Mouse (Mus musculus) liver, embryonic 13.5 days (tissue): ENCODE measurements around the gene Pde1c. TPM values are rescaled to one million over a fixed set of nuclear protein-coding genes. Genes with fewer than 3 reads are reported as not detected.

Source experiments
- ATAC-seq: fragments of 200-750 bp; cut with Nextera tagmentation; 2 replicates; pipeline ENCODE4 v1.8.0; 2017; ENCODE audit warnings: low read depth, mild to moderate bottlenecking, moderate number of reproducible peaks, moderate library complexity
- DNase-seq: peaks from one replicate; pipeline ENCODE4 v3.0.0; 2022
- H3K27ac ChIP-seq: fragments of 300-500 bp; sonication (generic); 2 replicates; pipeline ENCODE4 v1.5.1; 2015; ENCODE audit warnings: moderate library complexity, mild to moderate bottlenecking, inconsistent platforms
- H3K27me3 ChIP-seq: fragments of 300-500 bp; sonication (generic); 2 replicates; pipeline ENCODE4 v1.6.1; 2015; ENCODE audit warnings: mild to moderate bottlenecking, inconsistent platforms
- H3K36me3 ChIP-seq: fragments of 300-500 bp; sonication (generic); 2 replicates; pipeline ENCODE4 v1.6.1; 2015; ENCODE audit warnings: mild to moderate bottlenecking, inconsistent platforms
- H3K4me1 ChIP-seq: fragments of 300-500 bp; sonication (generic); replicated peaks from 2 replicates; pipeline ENCODE4 v1.6.1; 2015; ENCODE audit warnings: inconsistent platforms
- H3K4me2 ChIP-seq: fragments of 300-500 bp; sonication (generic); 2 replicates; pipeline ENCODE4 v1.6.1; 2015; ENCODE audit warnings: inconsistent platforms, mild to moderate bottlenecking, moderate library complexity
- H3K4me3 ChIP-seq: fragments of 300-500 bp; sonication (generic); replicated peaks from 2 replicates; pipeline ENCODE4 v1.5.1; 2015; ENCODE audit warnings: mild to moderate bottlenecking, inconsistent platforms
- H3K9ac ChIP-seq: fragments of 300-500 bp; sonication (generic); 2 replicates; pipeline ENCODE4 v1.6.1; 2015; ENCODE audit warnings: mild to moderate bottlenecking, inconsistent platforms
- H3K9me3 ChIP-seq: fragments of 300-500 bp; sonication (generic); replicated peaks from 2 replicates; pipeline ENCODE4 v1.6.1; 2016; ENCODE audit warnings: inconsistent platforms
- WGBS: fragments of 180-500 bp; shearing (Covaris S2); methylation state at CpG from one replicate; pipeline ENCODE4 v1.1.7; 2015; ENCODE audit not compliant: insufficient replicate concordance; 5-methylcytosine and 5-hydroxymethylcytosine counted together
- polyA plus RNA-seq: library from polyadenylated mRNA; unstranded; fragments of >200 nt; fragmentation: Nextera tagmentation; extraction: Ambion mirVana; gene quantifications from 2 replicates; pipeline ENCODE4 v1.2.1, GENCODE M21; 2015

Pde1c gene
- polyA plus RNA-seq, 1 experiment from 2014 or later, result 0.48 TPM

DNA sequence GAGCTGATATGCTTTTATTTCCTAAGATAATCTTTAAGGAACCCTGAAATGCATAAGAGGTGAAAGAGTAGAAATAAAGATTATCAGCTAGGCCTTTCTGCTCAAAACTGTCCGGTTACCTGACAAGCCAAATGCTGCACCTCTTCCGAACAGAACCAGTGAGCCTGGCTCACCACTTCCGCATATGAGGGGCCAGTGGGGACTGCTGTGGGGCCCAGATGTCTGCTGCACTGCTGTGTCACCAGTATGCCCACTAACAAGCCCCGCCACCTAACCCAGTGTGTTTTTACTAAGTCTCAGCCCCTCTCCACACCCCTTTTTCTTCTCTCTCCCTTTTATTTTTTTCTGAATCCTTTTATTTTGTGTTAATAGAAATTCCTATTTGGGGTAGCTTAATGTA lies 17.9 kb downstream of the Pde1c start:
- no peak overlapping the region for H3K4me2 ChIP-seq
- 36% methylated on average over 4 of the region's 4 CpGs for WGBS
- H3K27ac ChIP-seq, result no peak overlapping the region
- no peak for DNase-seq
- no peaks in the 10 kb centered on the region for H3K4me1 ChIP-seq
- H3K36me3 ChIP-seq, result no peaks in the 10 kb centered on the region
- ATAC-seq, result no peak
- H3K4me3 ChIP-seq, result no peak overlapping the region
- no peaks in the 10 kb centered on the region for H3K27me3 ChIP-seq
- H3K9ac ChIP-seq, result no peak overlapping the region
- H3K9me3 ChIP-seq, result no peaks in the 10 kb centered on the region

DNA sequence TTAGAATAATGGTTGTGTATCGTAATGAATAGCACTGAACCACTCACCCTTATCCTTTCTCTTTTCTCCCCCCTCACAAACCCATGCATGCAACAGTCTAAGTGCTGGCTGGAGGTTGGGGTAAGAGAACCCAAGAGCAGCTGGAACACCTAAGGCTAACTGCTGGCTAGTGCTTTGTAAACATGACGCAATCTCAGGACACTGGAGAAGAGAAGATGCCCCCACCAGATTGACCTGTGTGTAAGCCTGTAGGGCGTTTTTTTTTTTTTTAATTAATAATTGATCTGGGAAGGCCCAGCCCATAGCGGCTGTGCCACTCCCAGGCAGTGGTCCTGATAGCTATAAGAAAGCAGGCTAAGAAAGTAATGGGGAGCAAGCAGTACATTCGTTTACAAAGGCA lies 28.7 kb downstream of the Pde1c start:
- Histone ChIP-seq H3K9me3 (no peaks in the 10 kb centered on the region), H3K4me3 (no peak overlapping the region), H3K36me3 (no peaks in the 10 kb centered on the region), H3K4me2 (no peak overlapping the region), H3K9ac (no peak overlapping the region), H3K27ac (no peak overlapping the region), H3K27me3 (no peaks in the 10 kb centered on the region), H3K4me1 (no peaks in the 10 kb centered on the region)
- no peak for ATAC-seq
- no peak for DNase-seq
- WGBS, result 60% methylated on average over 5 of the region's 5 CpGs

DNA sequence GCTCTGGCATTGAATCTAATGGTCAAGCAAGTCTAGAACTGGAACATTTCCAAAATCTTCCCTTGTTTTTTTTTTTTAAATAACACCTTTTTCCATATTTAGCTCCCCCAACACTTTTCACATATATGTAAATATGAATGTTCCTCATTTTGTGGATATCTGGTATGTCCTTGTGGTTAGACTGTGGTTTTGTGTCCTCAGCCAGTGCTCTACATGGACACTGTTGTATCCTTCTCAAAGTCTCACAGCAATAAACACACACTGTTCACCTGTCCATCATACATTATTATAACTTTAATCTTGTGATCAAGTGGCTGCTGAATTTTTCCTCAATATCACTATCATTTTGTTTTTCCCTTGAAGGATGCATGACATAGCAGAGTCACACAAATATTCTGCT lies 34.2 kb downstream of the Pde1c start:
- no peak overlapping the region for H3K4me3 ChIP-seq
- H3K4me1 ChIP-seq, result no peaks in the 10 kb centered on the region
- no peak overlapping the region for H3K27ac ChIP-seq
- no peak overlapping the region for H3K4me2 ChIP-seq
- ATAC-seq (no peak), DNase-seq (no peak)
- no peaks in the 10 kb centered on the region for H3K36me3 ChIP-seq
- H3K27me3 ChIP-seq, result no peaks in the 10 kb centered on the region
- H3K9me3 ChIP-seq, result no peaks in the 10 kb centered on the region
- no peak overlapping the region for H3K9ac ChIP-seq

GRCm38 (mm10) chr6:56532257-56532656 lies 36.6 kb downstream of the Pde1c start:
- DNase-seq (no peak), ATAC-seq (no peak)
- no peak overlapping the region for H3K4me2 ChIP-seq
- no peaks in the 10 kb centered on the region for H3K27me3 ChIP-seq
- 60% methylated on average over 2 of the region's 2 CpGs for WGBS
- H3K9ac ChIP-seq, result no peak overlapping the region
- H3K4me1 ChIP-seq, result no peaks in the 10 kb centered on the region
- H3K4me3 ChIP-seq, result no peak overlapping the region
- no peaks in the 10 kb centered on the region for H3K9me3 ChIP-seq
- H3K36me3 ChIP-seq, result no peaks in the 10 kb centered on the region
- H3K27ac ChIP-seq, result no peak overlapping the region

- Histone ChIP-seq H3K27ac (no peak overlapping the region), H3K27me3 (no peaks in the 10 kb centered on the region), H3K4me1 (no peaks in the 10 kb centered on the region), H3K9ac (no peak overlapping the region), H3K4me3 (no peak overlapping the region), H3K36me3 (no peaks in the 10 kb centered on the region), H3K9me3 (no peaks in the 10 kb centered on the region), H3K4me2 (no peak overlapping the region)
- 62% methylated on average over 6 of the region's 6 CpGs for WGBS
- ATAC-seq (no peak), DNase-seq (no peak)
Measured at GRCm38 (mm10) chr6:56523938-56524866, 44.7 kb downstream of the Pde1c start.

DNA sequence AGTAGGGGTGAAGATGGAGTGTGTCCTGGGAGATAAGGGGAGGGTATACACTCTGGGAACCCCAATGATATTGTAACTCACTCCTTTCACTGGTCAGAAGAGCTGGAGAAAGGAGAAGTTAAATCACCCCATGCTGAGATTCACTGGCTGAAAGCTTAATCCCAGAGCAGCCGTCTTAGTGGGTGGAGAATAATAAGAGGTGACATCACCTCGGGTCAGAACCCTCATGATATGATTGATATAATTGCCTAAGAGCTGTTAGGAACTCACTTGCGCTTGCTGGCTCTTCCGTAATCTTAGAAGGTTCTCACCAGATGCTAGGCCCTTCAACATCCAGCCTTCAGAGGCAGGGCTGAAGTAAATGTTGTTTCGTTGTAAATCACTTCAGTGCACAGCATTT lies 79.7 kb downstream of the Pde1c start:
- Histone ChIP-seq H3K9me3 (no peaks in the 10 kb centered on the region), H3K9ac (no peak overlapping the region), H3K36me3 (no peaks in the 10 kb centered on the region), H3K4me3 (no peak overlapping the region), H3K4me2 (no peak overlapping the region), H3K27ac (no peak overlapping the region), H3K4me1 (peaks cover 3% of the 10 kb centered on the region; the same call in 1 of the 2 replicates), H3K27me3 (no peaks in the 10 kb centered on the region)
- 53% methylated on average over 5 of the region's 5 CpGs for WGBS
- ATAC-seq (no peak), DNase-seq (no peak)

GRCm38 (mm10) chr6:56485078-56485477 lies 83.8 kb downstream of the Pde1c start:
- H3K9ac ChIP-seq, result no peak overlapping the region
- no peaks in the 10 kb centered on the region for H3K27me3 ChIP-seq
- ATAC-seq, result no peak
- no peak overlapping the region for H3K27ac ChIP-seq
- DNase-seq, result no peak
- no peak overlapping the region for H3K4me2 ChIP-seq
- H3K9me3 ChIP-seq, result no peaks in the 10 kb centered on the region
- H3K36me3 ChIP-seq, result no peaks in the 10 kb centered on the region
- H3K4me3 ChIP-seq, result no peak overlapping the region
- WGBS, result 52% methylated on average over 3 of the region's 3 CpGs
- H3K4me1 ChIP-seq, result peaks cover 3% of the 10 kb centered on the region; the same call in 1 of the 2 replicates

GRCm38 (mm10) chr6:56480914-56481482 lies 87.9 kb downstream of the Pde1c start:
- H3K27me3 ChIP-seq, result no peaks in the 10 kb centered on the region
- no peak overlapping the region for H3K4me3 ChIP-seq
- peaks cover 3% of the 10 kb centered on the region; the same call in 1 of the 2 replicates for H3K4me1 ChIP-seq
- no peak overlapping the region for H3K4me2 ChIP-seq
- no peak overlapping the region for H3K9ac ChIP-seq
- DNase-seq (peak; percentile 13), ATAC-seq (no peak)
- H3K9me3 ChIP-seq, result no peaks in the 10 kb centered on the region
- no peaks in the 10 kb centered on the region for H3K36me3 ChIP-seq
- H3K27ac ChIP-seq, result no peak overlapping the region
- 2% methylated on average over 6 of the region's 6 CpGs for WGBS

GRCm38 (mm10) chr6:56476581-56476980 lies 92.3 kb downstream of the Pde1c start:
- ATAC-seq, result no peak
- Histone ChIP-seq H3K4me2 (no peak overlapping the region), H3K4me3 (no peak overlapping the region), H3K27me3 (no peaks in the 10 kb centered on the region), H3K9me3 (no peaks in the 10 kb centered on the region), H3K9ac (no peak overlapping the region), H3K36me3 (no peaks in the 10 kb centered on the region), H3K4me1 (no peaks in the 10 kb centered on the region), H3K27ac (no peak overlapping the region)
- no peak for DNase-seq
- 33% methylated on average over 6 of the region's 6 CpGs for WGBS

- H3K9ac ChIP-seq, result no peak overlapping the region
- ATAC-seq, result no peak
- DNase-seq, result no peak
- no peak overlapping the region for H3K27ac ChIP-seq
- 32% methylated on average over 3 of the region's 3 CpGs for WGBS
- H3K4me1 ChIP-seq, result no peaks in the 10 kb centered on the region
- no peak overlapping the region for H3K4me2 ChIP-seq
- H3K9me3 ChIP-seq, result no peaks in the 10 kb centered on the region
- H3K27me3 ChIP-seq, result no peaks in the 10 kb centered on the region
- H3K4me3 ChIP-seq, result no peak overlapping the region
- no peaks in the 10 kb centered on the region for H3K36me3 ChIP-seq
Measured at GRCm38 (mm10) chr6:56458098-56458497, 110.8 kb downstream of the Pde1c start.

- 16% methylated on average over 2 of the region's 2 CpGs for WGBS
- no peaks in the 10 kb centered on the region for H3K9me3 ChIP-seq
- ATAC-seq (no peak), DNase-seq (no peak)
- H3K4me3 ChIP-seq, result no peak overlapping the region
- H3K27me3 ChIP-seq, result no peaks in the 10 kb centered on the region
- no peak overlapping the region for H3K27ac ChIP-seq
- H3K4me1 ChIP-seq, result no peaks in the 10 kb centered on the region
- no peaks in the 10 kb centered on the region for H3K36me3 ChIP-seq
- no peak overlapping the region for H3K9ac ChIP-seq
- H3K4me2 ChIP-seq, result no peak overlapping the region
Measured at GRCm38 (mm10) chr6:56447917-56448316, 121.0 kb downstream of the Pde1c start.

- Histone ChIP-seq H3K4me3 (no peak overlapping the region), H3K9ac (no peak overlapping the region), H3K36me3 (no peaks in the 10 kb centered on the region), H3K27ac (no peak overlapping the region), H3K4me1 (no peaks in the 10 kb centered on the region), H3K4me2 (no peak overlapping the region), H3K9me3 (no peaks in the 10 kb centered on the region), H3K27me3 (no peaks in the 10 kb centered on the region)
- no peak for ATAC-seq
- no peak for DNase-seq
- WGBS, result 73% methylated on average over 4 of the region's 4 CpGs
Measured at GRCm38 (mm10) chr6:56441501-56441900, 127.4 kb downstream of the Pde1c start.
